Mouse (Mus musculus) liver, embryonic 14.5 days (tissue): ENCODE measurements around the gene Htra1. TPM values are rescaled to one million over a fixed set of nuclear protein-coding genes. Genes with fewer than 3 reads are reported as not detected.

Experiments
- ATAC-seq: fragments of 200-750 bp; cut with Nextera tagmentation; 2 replicates; pipeline ENCODE4 v1.8.0; 2017; ENCODE audit warnings: moderate number of reproducible peaks, mild to moderate bottlenecking, moderate library complexity; ENCODE audit not compliant: insufficient read depth
- DNase-seq, 3 experiments: peaks; one replicate each; pipeline ENCODE4 v3.0.0-alpha.2; 2012 to 2013; ENCODE audit warnings: low read depth in 3 of 3, low spot score in 3 of 3
- H3K27ac ChIP-seq: fragments of 300-500 bp; sonication (generic); 2 replicates; pipeline ENCODE4 v1.5.1; 2014; ENCODE audit warnings: moderate library complexity, mild to moderate bottlenecking, control low read depth, inconsistent platforms
- H3K27me3 ChIP-seq: fragments of 300-500 bp; sonication (generic); 2 replicates; pipeline ENCODE4 v1.6.1; 2014; ENCODE audit warnings: mild to moderate bottlenecking, low read length, moderate library complexity; ENCODE audit not compliant: control insufficient read depth, insufficient read depth
- H3K36me3 ChIP-seq: fragments of 300-500 bp; sonication (generic); replicated peaks from 2 replicates; pipeline ENCODE4 v1.6.1; 2014; ENCODE audit warnings: low read depth; ENCODE audit not compliant: control insufficient read depth, insufficient read depth
- H3K4me1 ChIP-seq, 2 experiments: fragments of 200-500 bp in 1 of 2; fragments of 300-500 bp in 1 of 2; sonication (generic) in 1 of 2; replicated peaks; 2 replicates each; pipeline ENCODE4 v1.6.1; 2012 to 2014; ENCODE audit warnings: antibody characterized with exemption in 1 of 2, inconsistent platforms in 1 of 2, low read length in 1 of 2; ENCODE audit not compliant: control insufficient read depth in 2 of 2, insufficient read depth in 2 of 2
- H3K4me2 ChIP-seq: fragments of 300-500 bp; sonication (generic); 2 replicates; pipeline ENCODE4 v1.6.1; 2014; ENCODE audit warnings: low read depth, mild to moderate bottlenecking, control low read depth, moderate library complexity
- H3K4me3 ChIP-seq, 2 experiments: fragments of 200-500 bp in 1 of 2; fragments of 300-500 bp in 1 of 2; sonication (generic) in 1 of 2; 2 replicates each; pipeline ENCODE4 v1.5.1; 2012 to 2014; ENCODE audit warnings: low read depth in 2 of 2, low read length in 2 of 2, mild to moderate bottlenecking in 2 of 2, control low read depth in 1 of 2, inconsistent platforms in 1 of 2, moderate library complexity in 1 of 2; ENCODE audit not compliant: insufficient read depth in 1 of 2
- H3K9ac ChIP-seq: fragments of 300-500 bp; sonication (generic); replicated peaks from 2 replicates; pipeline ENCODE4 v1.6.1; 2014; ENCODE audit warnings: mild to moderate bottlenecking, control low read depth, moderate library complexity
- H3K9me3 ChIP-seq: fragments of 300-500 bp; sonication (generic); 2 replicates; pipeline ENCODE4 v1.6.1; 2016; ENCODE audit warnings: low read length, mixed read lengths; ENCODE audit not compliant: control insufficient read depth
- CTCF ChIP-seq: IDR thresholded peaks from 2 replicates; pipeline ENCODE4 v1.5.1; 2016; ENCODE audit warnings: antibody characterized with exemption, low read depth, control low read depth
- EP300 ChIP-seq: IDR thresholded peaks from 2 replicates; pipeline ENCODE4 v1.6.1; 2016; ENCODE audit warnings: antibody characterized with exemption, low read depth
- WGBS: fragments of 180-500 bp; shearing (Covaris S2); extraction: QIAGEN DNeasy Blood & Tissue Kit; methylation state at CpG from one replicate; pipeline ENCODE4 v1.1.7; 2014; ENCODE audit not compliant: insufficient replicate concordance; 5-methylcytosine and 5-hydroxymethylcytosine counted together
- polyA plus RNA-seq, 2 experiments: library from polyadenylated mRNA; depleted of rRNA in 1 of 2; stranded (reverse) in 1 of 2; unstranded in 1 of 2; fragments of >200 nt; fragmentation: Nextera tagmentation in 1 of 2; extraction: Ambion mirVana in 1 of 2; gene quantifications; 2 replicates each; pipeline versions ENCODE4 v1.2.1 to v1.2.3; 2012 to 2014

Gene Htra1
- polyA plus RNA-seq, 2 experiments, result 0.17 to 0.30 TPM

DNA sequence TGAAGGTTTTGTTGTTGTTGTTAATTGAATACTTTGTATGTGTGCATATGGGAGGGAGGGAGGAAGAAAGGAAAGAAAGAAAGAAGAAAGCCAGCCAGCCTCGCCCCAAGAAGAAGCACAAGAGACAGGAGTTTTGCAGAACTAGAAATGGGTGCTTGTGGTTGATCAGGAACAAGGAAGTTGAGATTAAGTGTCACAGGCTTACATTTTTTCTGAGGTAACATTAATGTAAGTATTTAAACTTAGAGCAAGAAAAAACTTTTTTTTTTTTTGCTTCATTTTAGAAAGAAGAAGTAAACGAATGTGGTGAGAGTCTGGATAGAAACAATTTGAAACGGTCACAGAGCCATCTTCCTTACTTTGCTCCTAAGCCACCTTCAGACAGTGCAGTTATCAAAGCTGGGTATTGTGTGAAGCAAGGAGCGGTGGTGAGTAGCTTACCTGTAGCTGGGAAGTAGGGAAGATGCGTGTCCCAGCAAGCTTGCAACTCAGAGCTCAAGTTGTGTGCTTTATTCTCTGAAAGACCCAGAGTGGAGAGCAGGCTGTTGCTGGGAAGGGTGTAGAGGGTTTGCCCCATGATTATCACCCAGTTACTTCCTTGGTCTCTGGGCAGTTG is 35.6 kb upstream of the Htra1 start:
- H3K27ac ChIP-seq, result no peak overlapping the region
- H3K9ac ChIP-seq, result no peak overlapping the region
- H3K9me3 ChIP-seq, result no peaks in the 10 kb centered on the region
- no peak overlapping the region for H3K4me3 ChIP-seq
- no peaks in the 10 kb centered on the region for H3K36me3 ChIP-seq
- no peaks in the 10 kb centered on the region for H3K27me3 ChIP-seq
- 49% methylated on average over 5 of the region's 5 CpGs for WGBS
- DNase-seq (no peak), ATAC-seq (no peak)
- no peak for TF ChIP-seq EP300
- no peaks in the 10 kb centered on the region for H3K4me1 ChIP-seq
- H3K4me2 ChIP-seq, result no peak overlapping the region

DNA sequence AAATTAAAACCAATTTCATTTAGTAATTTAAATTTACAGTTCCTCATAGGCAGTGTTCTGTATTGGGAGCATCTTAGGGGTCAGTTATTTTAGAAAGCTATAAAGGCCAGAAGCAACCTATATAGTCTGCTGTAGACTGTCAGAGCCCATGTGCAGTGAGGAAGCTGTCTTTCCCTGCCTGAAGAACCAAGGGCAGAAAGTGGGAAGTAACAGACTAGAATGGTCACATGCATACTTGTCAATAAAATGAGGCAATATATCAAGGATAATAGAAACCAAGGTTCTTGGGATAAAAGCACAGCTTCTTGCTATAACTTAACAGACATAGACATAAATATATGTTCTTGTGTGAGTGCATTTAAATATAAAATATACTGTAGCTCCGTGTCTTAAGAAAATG is 33.0 kb upstream of the Htra1 start:
- Histone ChIP-seq H3K27me3 (no peaks in the 10 kb centered on the region), H3K4me1 (no peaks in the 10 kb centered on the region), H3K9me3 (no peaks in the 10 kb centered on the region), H3K27ac (no peak overlapping the region), H3K4me2 (no peak overlapping the region), H3K4me3 (no peak overlapping the region), H3K36me3 (no peaks in the 10 kb centered on the region), H3K9ac (no peak overlapping the region)
- DNase-seq, result no peak
- WGBS, result 62% methylated on average over 1 of the region's 1 CpGs
- ATAC-seq, result no peak
- TF ChIP-seq CTCF, result no peak
- TF ChIP-seq EP300, result no peak

DNA sequence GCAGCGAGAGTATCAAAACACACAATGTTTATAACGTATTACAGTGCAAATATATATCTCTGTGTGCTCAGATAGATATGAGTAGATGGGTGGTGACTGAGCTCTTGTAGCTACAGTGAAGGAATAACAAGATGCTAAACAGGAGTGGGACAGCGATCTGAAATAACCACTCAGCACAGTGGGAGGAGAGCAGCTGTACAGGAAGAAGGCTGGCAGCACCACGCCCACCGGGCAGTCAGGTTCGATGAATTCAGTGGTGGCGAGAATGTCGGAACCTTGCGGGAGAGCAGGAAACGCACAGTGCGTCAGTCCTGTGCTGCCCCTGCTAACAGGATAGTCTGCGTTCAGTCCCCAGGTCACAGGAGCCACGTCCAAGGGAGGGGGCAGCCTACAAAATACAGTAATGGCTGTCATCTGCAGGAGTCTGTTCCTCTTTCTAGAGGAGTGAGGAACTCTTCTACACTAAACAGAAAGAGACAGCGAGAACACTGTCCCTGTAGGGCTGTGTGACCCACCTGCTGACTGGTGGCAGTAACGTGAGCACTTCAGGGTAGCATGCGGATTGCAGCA is 32.3 kb upstream of the Htra1 start:
- WGBS, result 52% methylated on average over 16 of the region's 16 CpGs
- H3K4me3 ChIP-seq, result no peak overlapping the region

DNA sequence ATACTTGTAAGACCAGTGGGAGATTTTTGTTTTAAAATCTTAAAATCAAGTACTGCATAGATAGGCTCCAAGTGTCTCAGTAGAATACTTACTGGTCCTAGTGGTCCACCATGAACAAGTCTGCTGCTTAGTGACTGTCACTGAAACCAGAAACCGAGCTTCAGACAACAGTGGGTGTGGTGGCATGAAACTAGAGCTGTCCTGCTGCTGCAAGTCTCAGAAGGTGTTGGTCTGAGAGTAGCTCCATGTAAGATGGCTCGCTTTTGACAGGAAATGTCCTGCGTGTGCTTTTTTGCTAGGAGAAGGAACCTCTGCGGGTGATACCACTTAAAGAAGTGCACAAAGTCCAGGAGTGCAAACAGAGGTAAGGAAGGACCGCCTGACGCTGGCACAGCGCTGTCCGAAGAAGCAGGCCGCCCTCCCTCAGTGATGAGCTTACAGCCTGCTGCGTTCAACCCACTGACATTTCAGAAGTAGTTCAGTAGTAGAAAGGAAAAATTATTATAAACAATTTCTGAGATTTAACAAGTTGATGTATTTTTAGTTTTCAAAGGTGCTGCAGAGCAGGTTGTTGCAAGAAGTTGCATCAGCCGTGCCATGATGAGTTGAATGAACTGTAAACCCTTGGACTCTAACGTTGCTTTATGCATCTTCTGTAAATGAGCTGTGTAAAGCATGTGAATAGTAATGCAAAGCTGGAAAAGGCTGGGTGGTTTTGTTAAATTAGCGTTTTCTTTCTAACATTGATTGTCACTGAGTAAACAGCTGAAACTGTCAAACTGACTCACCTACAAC is 31.1 kb upstream of the Htra1 start:
- 71% methylated on average over 13 of the region's 13 CpGs for WGBS
- no peak for ATAC-seq
- Histone ChIP-seq H3K4me2 (no peak overlapping the region), H3K27ac (no peak overlapping the region), H3K27me3 (no peaks in the 10 kb centered on the region), H3K36me3 (no peaks in the 10 kb centered on the region), H3K9me3 (no peaks in the 10 kb centered on the region), H3K4me3 (no peak overlapping the region), H3K4me1 (no peaks in the 10 kb centered on the region), H3K9ac (no peak overlapping the region)
- no peak for DNase-seq
- TF ChIP-seq CTCF, result no peak
- TF ChIP-seq EP300, result no peak

More for the DNA sequence above, 32.3 kb upstream of the Htra1 start:
- DNase-seq (no peak), ATAC-seq (no peak)
- TF ChIP-seq CTCF (no peak), EP300 (no peak)
- no peak overlapping the region for H3K9ac ChIP-seq
- no peaks in the 10 kb centered on the region for H3K4me1 ChIP-seq
- H3K27ac ChIP-seq, result no peak overlapping the region
- peak overlapping the region; percentile 6; the same call in 1 of the 2 replicates for H3K4me2 ChIP-seq
- H3K9me3 ChIP-seq, result no peaks in the 10 kb centered on the region
- H3K36me3 ChIP-seq, result no peaks in the 10 kb centered on the region
- H3K27me3 ChIP-seq, result no peaks in the 10 kb centered on the region

DNA sequence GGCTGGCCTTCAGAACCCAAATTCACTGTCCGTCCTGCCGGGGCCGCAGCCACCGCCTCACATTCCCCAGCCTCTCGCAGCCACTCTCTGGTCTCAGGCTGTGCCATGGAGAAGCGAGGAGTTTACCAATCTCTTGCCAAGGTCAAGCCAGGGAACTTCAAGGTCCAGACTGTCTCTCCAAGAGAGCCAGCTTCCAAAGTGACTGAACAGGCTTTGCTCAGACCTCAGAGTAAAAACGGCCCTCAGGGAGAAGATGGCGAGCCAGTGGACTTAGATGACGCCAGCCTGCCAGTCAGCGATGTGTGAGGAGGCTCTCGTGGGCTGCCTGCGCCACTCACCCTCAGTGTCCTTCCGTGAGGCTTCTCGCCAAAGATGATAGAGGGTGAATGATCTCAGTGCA is 25.1 kb upstream of the Htra1 start:
- H3K9me3 ChIP-seq, result no peaks in the 10 kb centered on the region
- H3K27me3 ChIP-seq, result no peaks in the 10 kb centered on the region
- ATAC-seq (no peak), DNase-seq (no peak)
- no peaks in the 10 kb centered on the region for H3K36me3 ChIP-seq
- no peak overlapping the region for H3K4me2 ChIP-seq
- H3K9ac ChIP-seq, result no peak overlapping the region
- no peak overlapping the region for H3K27ac ChIP-seq
- no peak for TF ChIP-seq CTCF
- no peaks in the 10 kb centered on the region for H3K4me1 ChIP-seq
- no peak overlapping the region for H3K4me3 ChIP-seq
- 76% methylated on average over 14 of the region's 14 CpGs for WGBS
